ENCODE assay signal across 8 mouse cellular contexts in the genomic region with DNA sequence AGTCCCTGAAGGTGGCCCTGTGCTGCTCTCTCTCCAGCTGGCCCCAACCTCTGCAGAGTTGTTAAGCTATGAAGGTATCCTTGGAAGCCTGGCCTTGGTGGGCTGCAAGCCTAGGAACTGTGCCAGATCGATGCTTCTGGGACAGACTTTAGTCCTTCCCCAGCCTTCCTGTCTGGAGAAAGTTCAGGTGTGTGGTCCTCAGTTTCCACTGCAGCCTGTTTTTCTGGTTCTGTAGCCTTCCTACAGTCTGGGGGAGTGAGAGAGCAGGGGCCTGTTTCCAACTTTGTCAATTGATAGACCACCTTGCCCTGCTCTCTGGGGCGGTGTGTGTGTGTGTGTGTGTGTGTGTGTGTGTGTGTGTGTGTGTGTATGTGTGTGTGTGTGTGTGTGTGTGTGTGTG.
DNase-seq lines count a peak whose midpoint lies in the region; ATAC-seq lines count a peak whose summit lies in the region.

No protein-coding gene starts in this region.

- H3K9me3 ChIP-seq in heart, embryonic 13.5 days: no peaks in the 10 kb centered on the region
- no peaks in the 10 kb centered on the region for H3K9me3 ChIP-seq in embryonic facial prominence, embryonic 10.5 days
- H3K9me3 ChIP-seq in hindbrain, embryonic 12.5 days (replicated peaks): no peaks in the 10 kb centered on the region
- H3K9me3 ChIP-seq in midbrain, embryonic 13.5 days: no peaks in the 10 kb centered on the region

- DNase-seq in heart, postnatal 14 days: no peak
- DNase-seq in embryonic facial prominence, embryonic 10.5 days (ENCODE audit: low spot score): no peak
- DNase-seq in layer of hippocampus, adult 11-12 months (ENCODE audit: low spot score): no peak
- no peak for DNase-seq in spleen, postnatal 10 days (ENCODE audit: low spot score in 2 of 2)
- no peak for DNase-seq in cerebellum, adult 11-12 months

- intact Hi-C loops in heart, postnatal 14 days (cut with DNase I): loop anchor here (5.0 kb wide), 2 partner anchors 35 to 90 kb away; no protein-coding TSS in a partner anchor

- H3K27me3 ChIP-seq in heart, embryonic 13.5 days (replicated peaks): no peaks in the 10 kb centered on the region
- no peaks in the 10 kb centered on the region for H3K27me3 ChIP-seq in embryonic facial prominence, embryonic 10.5 days (replicated peaks; ENCODE audit: low read depth, poor library complexity, severe bottlenecking)
- no peaks in the 10 kb centered on the region for H3K27me3 ChIP-seq in hindbrain, embryonic 12.5 days
- no peaks in the 10 kb centered on the region for H3K27me3 ChIP-seq in midbrain, embryonic 13.5 days

- 27% methylated on average over 2 of the region's 2 CpGs for WGBS in heart, embryonic 13.5 days
- WGBS in embryonic facial prominence, embryonic 10.5 days: 47% methylated on average over 2 of the region's 2 CpGs
- 69% methylated on average over 1 of the region's 2 CpGs for WGBS in hindbrain, embryonic 12.5 days
- WGBS in midbrain, embryonic 13.5 days: 38% methylated on average over 2 of the region's 2 CpGs

- H3K36me3 ChIP-seq in heart, embryonic 13.5 days: no peaks in the 10 kb centered on the region
- H3K36me3 ChIP-seq in embryonic facial prominence, embryonic 10.5 days (replicated peaks): 0 out of 2 replicates have a peak, but pooled peaks cover 3% of the 10 kb centered on the region
- H3K36me3 ChIP-seq in hindbrain, embryonic 12.5 days: no peaks in the 10 kb centered on the region
- H3K36me3 ChIP-seq in midbrain, embryonic 13.5 days: no peaks in the 10 kb centered on the region

- H3K4me1 ChIP-seq in heart, embryonic 13.5 days: peaks cover 84% of the 10 kb centered on the region
- H3K4me1 ChIP-seq in embryonic facial prominence, embryonic 10.5 days: peaks cover 81% of the 10 kb centered on the region
- peaks cover 42% of the 10 kb centered on the region for H3K4me1 ChIP-seq in hindbrain, embryonic 12.5 days
- H3K4me1 ChIP-seq in midbrain, embryonic 13.5 days (replicated peaks): peaks cover 47% of the 10 kb centered on the region

- H3K27ac ChIP-seq in heart, embryonic 13.5 days (replicated peaks): peak overlapping the region; percentile 97
- H3K27ac ChIP-seq in embryonic facial prominence, embryonic 10.5 days (replicated peaks): peak overlapping the region; percentile 96
- H3K27ac ChIP-seq in hindbrain, embryonic 12.5 days: peak overlapping the region; percentile 99
- H3K27ac ChIP-seq in midbrain, embryonic 13.5 days: peak overlapping the region; percentile 100

- peak overlapping the region; percentile 64 for H3K4me3 ChIP-seq in heart, embryonic 13.5 days
- H3K4me3 ChIP-seq in embryonic facial prominence, embryonic 10.5 days: peak overlapping the region; percentile 73
- H3K4me3 ChIP-seq in hindbrain, embryonic 12.5 days: peak overlapping the region; percentile 80
- H3K4me3 ChIP-seq in midbrain, embryonic 13.5 days (replicated peaks): peak overlapping the region; percentile 92

- ATAC-seq in heart, embryonic 13.5 days (ENCODE audit: extremely low read depth, insufficient number of reproducible peaks, low FRiP score, low TSS enrichment): no peak
- ATAC-seq in hindbrain, embryonic 12.5 days (ENCODE audit: low FRiP score): peak; percentile 1; the same call in 1 of the 2 replicates
- peak; percentile 3; the same call in 1 of the 2 replicates for ATAC-seq in midbrain, embryonic 13.5 days

- H3K4me2 ChIP-seq in heart, embryonic 13.5 days: peak overlapping the region; percentile 85
- H3K4me2 ChIP-seq in hindbrain, embryonic 12.5 days (replicated peaks): peak overlapping the region; percentile 74
- peak overlapping the region; percentile 88 for H3K4me2 ChIP-seq in midbrain, embryonic 13.5 days (replicated peaks)

- H3K9ac ChIP-seq in heart, embryonic 13.5 days: peak overlapping the region; percentile 90
- H3K9ac ChIP-seq in hindbrain, embryonic 12.5 days: peak overlapping the region; percentile 95
- peak overlapping the region; percentile 99; the same call in 1 of the 2 replicates for H3K9ac ChIP-seq in midbrain, embryonic 13.5 days (replicated peaks)
